Mouse (Mus musculus): ENCODE measurements around the gene Phtf2.
A peak's percentile ranks its signal among the peaks of the same experiment; 100 is the strongest.
"Not testable (repeated sequence)": the region's sequence is repeated elsewhere in the genome, so short reads cannot be mapped to it uniquely, and the experiment has no call there.

Phtf2 gene

GRCm38 (mm10) chr5:20864216-20864969 lies 17.5 kb downstream of the Phtf2 start:
- no peak for DNase-seq

- no peak for DNase-seq
Measured at GRCm38 (mm10) chr5:20861901-20862300, 20.0 kb downstream of the Phtf2 start.

- DNase-seq: no peak
Measured at GRCm38 (mm10) chr5:20860565-20860964, 21.4 kb downstream of the Phtf2 start.

GRCm38 (mm10) chr5:20858404-20858803 lies 23.5 kb downstream of the Phtf2 start:
- no peak for DNase-seq

GRCm38 (mm10) chr5:20855066-20855465 lies 26.9 kb downstream of the Phtf2 start:
- DNase-seq: no peak

GRCm38 (mm10) chr5:20847010-20847409 lies 34.9 kb downstream of the Phtf2 start:
- DNase-seq: no peak

- no peak for DNase-seq
Measured at GRCm38 (mm10) chr5:20843816-20844215, 38.1 kb downstream of the Phtf2 start.

- DNase-seq: no peak
Measured at GRCm38 (mm10) chr5:20843405-20843804, 38.5 kb downstream of the Phtf2 start.

- no peak for DNase-seq
Measured at GRCm38 (mm10) chr5:20837082-20837481, 44.8 kb downstream of the Phtf2 start.

GRCm38 (mm10) chr5:20834399-20834798 lies 47.5 kb downstream of the Phtf2 start:
- no peak for DNase-seq

GRCm38 (mm10) chr5:20831433-20831832 lies 50.5 kb downstream of the Phtf2 start:
- DNase-seq: peak; percentile 18

- no peak for DNase-seq
Measured at GRCm38 (mm10) chr5:20830717-20831116, 51.2 kb downstream of the Phtf2 start.

GRCm38 (mm10) chr5:20821647-20822046 lies 60.3 kb downstream of the Phtf2 start:
- peak; percentile 43 for DNase-seq

GRCm38 (mm10) chr5:20821122-20821521 lies 60.8 kb downstream of the Phtf2 start:
- DNase-seq: no peak

GRCm38 (mm10) chr5:20815094-20815493 lies 66.8 kb downstream of the Phtf2 start:
- DNase-seq: no peak

- DNase-seq: no peak
Measured at GRCm38 (mm10) chr5:20810449-20810848, 71.5 kb downstream of the Phtf2 start.

GRCm38 (mm10) chr5:20795932-20796331 lies 86.0 kb downstream of the Phtf2 start:
- DNase-seq: no peak

- peak; percentile 38 for DNase-seq
Measured at GRCm38 (mm10) chr5:20791793-20792554, 90.0 kb downstream of the Phtf2 start.

GRCm38 (mm10) chr5:20786471-20786870 lies 95.5 kb downstream of the Phtf2 start:
- not testable (repeated sequence) for DNase-seq

- no peak for DNase-seq
Measured at GRCm38 (mm10) chr5:20781116-20781515, 100.8 kb downstream of the Phtf2 start.

- peak; percentile 3 for DNase-seq
Measured at GRCm38 (mm10) chr5:20779191-20779590, 102.7 kb downstream of the Phtf2 start.

GRCm38 (mm10) chr5:20778274-20778984 lies 103.5 kb downstream of the Phtf2 start:
- peak; percentile 2 for DNase-seq

GRCm38 (mm10) chr5:20773341-20773740 lies 108.6 kb downstream of the Phtf2 start:
- peak; percentile 75 for DNase-seq

Measured in lung, postnatal 36 days (tissue).